Mouse (Mus musculus) megakaryocyte, adult 5-6 weeks (primary cell): Measurements from ENCODE around the gene Ssc5d. TPM values are rescaled to one million over a fixed set of nuclear protein-coding genes. Genes with fewer than 3 reads are reported as not detected.

Experiments used
- ATAC-seq: 2 replicates; pipeline ENCODE4 v1.8.0; 2016; ENCODE audit warnings: mild to moderate bottlenecking, inconsistent platforms; ENCODE audit not compliant: poor library complexity, severe bottlenecking
- total RNA-seq, 2 experiments: library from RNA; stranded (forward) in 1 of 2; stranded (reverse) in 1 of 2; fragments of 153-499, 151-499 nt in 1 of 2; fragments of 221-1000, 200-1000 nt in 1 of 2; gene quantifications; 2 replicates each; pipeline versions ENCODE4 v1.2.3 to v1.2.4; 2015 to 2017

Gene Ssc5d
- total RNA-seq, 2 experiments from 2014 or later: not detected

- peak; percentile 93 for ATAC-seq
These were observed 17.7 kb downstream of the Ssc5d start for GRCm38 (mm10) chr7:4943223-4943815.

GRCm38 (mm10) chr7:4947855-4948254 is 22.3 kb downstream of the Ssc5d start:
- ATAC-seq: no peak

- peak; percentile 65 for ATAC-seq
These were observed 22.8 kb downstream of the Ssc5d start for GRCm38 (mm10) chr7:4948386-4948785.

GRCm38 (mm10) chr7:4950561-4951342 is 25.2 kb downstream of the Ssc5d start:
- no peak for ATAC-seq

- ATAC-seq: no peak
These were observed 28.3 kb downstream of the Ssc5d start for GRCm38 (mm10) chr7:4953815-4954445.

- no peak for ATAC-seq
These were observed 31.8 kb downstream of the Ssc5d start for GRCm38 (mm10) chr7:4957361-4957760.

- ATAC-seq: no peak
These were observed 37.9 kb downstream of the Ssc5d start for GRCm38 (mm10) chr7:4963527-4963926.

GRCm38 (mm10) chr7:4964272-4964671 is 38.7 kb downstream of the Ssc5d start, which contains the start of gene Sbk2:
Sbk2 (minus strand) TSS chr7:4964406.
- peak; percentile 93 for ATAC-seq

- ATAC-seq: no peak
These were observed 39.4 kb downstream of the Ssc5d start for GRCm38 (mm10) chr7:4964988-4965387.

GRCm38 (mm10) chr7:4971068-4971467 is 45.5 kb downstream of the Ssc5d start, which contains the start of gene Sbk3:
Sbk3 (minus strand) TSS chr7:4971168.
- ATAC-seq: no peak

GRCm38 (mm10) chr7:4971710-4972109 is 46.1 kb downstream of the Ssc5d start:
- ATAC-seq: peak; percentile 54

GRCm38 (mm10) chr7:4972321-4973047 is 46.9 kb downstream of the Ssc5d start:
- no peak for ATAC-seq

- no peak for ATAC-seq
These were observed 49.9 kb downstream of the Ssc5d start for GRCm38 (mm10) chr7:4975455-4975854.

GRCm38 (mm10) chr7:4976832-4977231 is 51.2 kb downstream of the Ssc5d start:
- ATAC-seq: no peak

- ATAC-seq: no peak
These were observed 62.7 kb downstream of the Ssc5d start for GRCm38 (mm10) chr7:4988250-4988649.

GRCm38 (mm10) chr7:4993347-4993998 is 67.9 kb downstream of the Ssc5d start:
- ATAC-seq: no peak

- ATAC-seq: no peak
These were observed 68.6 kb downstream of the Ssc5d start for GRCm38 (mm10) chr7:4993999-4994788.
